Mouse (Mus musculus) liver, embryonic 14.5 days (tissue): ENCODE measurements around the gene Pak3.

Experiments
- CTCF ChIP-seq: IDR thresholded peaks from 2 replicates; pipeline ENCODE4 v1.5.1; 2016; ENCODE audit warnings: antibody characterized with exemption, low read depth, control low read depth
- EP300 ChIP-seq: IDR thresholded peaks from 2 replicates; pipeline ENCODE4 v1.6.1; 2016; ENCODE audit warnings: antibody characterized with exemption, low read depth

DNA sequence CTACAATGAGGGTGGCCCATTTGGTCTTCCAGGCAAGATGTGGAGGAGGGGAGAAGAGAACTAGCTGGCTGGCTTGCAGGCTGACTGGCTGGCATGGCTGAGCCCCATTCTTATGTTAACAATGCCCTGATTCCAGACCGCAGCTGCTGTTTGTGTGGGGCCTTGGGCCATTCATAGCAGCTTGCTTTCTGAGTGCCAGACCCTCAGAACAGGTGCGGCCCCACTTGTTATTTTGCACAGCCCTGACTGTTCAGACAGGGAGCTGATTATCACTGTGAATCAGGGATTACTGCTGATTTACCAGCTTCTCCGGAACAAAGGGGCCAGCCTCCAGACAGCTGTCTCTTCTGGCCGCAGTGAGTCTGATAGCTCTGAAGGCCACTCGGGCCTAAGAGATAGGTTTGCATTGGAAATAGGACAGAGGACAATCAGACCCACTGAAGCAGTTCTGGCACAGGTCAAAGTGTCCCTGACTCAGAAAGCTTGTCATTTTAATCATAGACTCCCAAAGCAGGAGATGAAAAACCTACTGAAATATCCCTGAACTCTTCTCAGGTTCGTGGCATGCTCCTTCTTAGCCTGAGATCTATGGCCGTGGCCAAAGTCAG, 24.9 kb downstream of the Pak3 start:
- no peak for TF ChIP-seq CTCF
- TF ChIP-seq EP300 = no peak
